Mouse (Mus musculus): ENCODE measurements at regions not wholly inside any gene's neighbourhood (a gene's known extent, or its start where the extent isn't known, plus 50 kb on each side); places are given as distances from the start of the nearest gene placed in this dataset.

DNA sequence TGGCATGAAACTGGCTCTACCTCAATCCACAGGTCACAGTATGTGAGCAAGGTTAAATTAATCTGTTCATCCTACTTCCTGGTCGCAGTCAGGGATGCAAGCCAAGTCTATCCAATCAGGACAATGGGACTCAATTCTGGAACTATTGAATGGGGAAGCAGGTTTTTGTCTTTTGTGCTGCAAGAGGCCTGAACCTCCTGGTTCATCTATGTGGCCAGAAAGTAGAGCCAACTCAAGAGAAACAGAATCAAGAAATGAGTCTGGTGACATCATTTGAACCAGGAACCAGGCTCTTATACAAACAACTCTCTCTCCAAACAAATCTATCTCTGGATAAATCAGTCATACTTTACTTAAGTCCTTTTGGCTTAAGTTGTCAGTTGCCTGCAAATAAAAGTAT lies 294.7 kb upstream of the Usp25 start:
- no peak for DNase-seq (ENCODE audit: low spot score)

DNA sequence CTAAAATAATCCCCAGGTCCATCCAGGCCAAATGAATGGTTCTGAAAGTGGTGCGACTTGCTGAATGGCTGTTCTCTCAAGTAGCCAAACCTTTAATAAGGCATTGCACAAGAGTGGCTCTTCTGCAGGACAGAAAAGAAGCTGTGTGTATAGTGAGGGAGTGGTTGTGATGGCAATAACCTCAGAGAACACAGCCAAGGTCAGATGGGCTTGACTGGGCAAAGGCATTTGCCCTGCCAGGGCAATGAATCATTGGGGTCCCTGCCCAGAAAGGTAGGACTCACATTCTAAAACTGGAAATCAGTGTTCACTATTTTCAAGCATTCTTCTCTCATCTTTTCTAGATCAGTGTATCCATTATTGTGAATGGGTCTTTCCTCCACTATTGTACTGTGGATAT lies 295.4 kb upstream of the Usp25 start:
- DNase-seq (ENCODE audit: low spot score): no peak

DNA sequence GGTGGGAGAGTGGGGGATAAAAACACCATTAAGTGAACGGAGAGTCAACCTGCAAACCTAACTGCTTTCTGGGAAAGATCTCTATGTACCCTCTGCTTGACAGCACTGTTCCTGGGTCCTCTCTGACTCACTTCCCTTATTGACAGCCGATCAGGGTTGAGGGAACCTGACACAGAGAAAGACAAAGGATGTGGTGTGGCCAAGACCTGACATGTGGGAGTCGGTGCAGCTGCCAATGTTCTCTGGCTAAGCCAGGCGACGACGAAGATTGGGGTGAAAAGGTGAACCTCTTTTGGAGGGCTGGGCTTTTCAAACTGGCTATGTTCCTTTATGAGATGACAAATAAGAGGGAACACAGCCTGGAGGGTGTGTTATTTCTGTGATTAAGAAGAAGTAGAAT lies 318.6 kb upstream of the Usp25 start:
- peak; percentile 8 for DNase-seq (ENCODE audit: low spot score)

GRCm38 (mm10) chr16:76687735-76688447 lies 314.3 kb upstream of the Nrip1 start:
- no peak for DNase-seq (ENCODE audit: low spot score)

GRCm38 (mm10) chr16:76685562-76685961 lies 311.9 kb upstream of the Nrip1 start:
- no peak for DNase-seq (ENCODE audit: low spot score)

GRCm38 (mm10) chr16:76680061-76680911 lies 306.7 kb upstream of the Nrip1 start:
- no peak for DNase-seq (ENCODE audit: low spot score)

- no peak for DNase-seq (ENCODE audit: low spot score)
Measured at GRCm38 (mm10) chr16:76678885-76679284, 305.3 kb upstream of the Nrip1 start.

DNA sequence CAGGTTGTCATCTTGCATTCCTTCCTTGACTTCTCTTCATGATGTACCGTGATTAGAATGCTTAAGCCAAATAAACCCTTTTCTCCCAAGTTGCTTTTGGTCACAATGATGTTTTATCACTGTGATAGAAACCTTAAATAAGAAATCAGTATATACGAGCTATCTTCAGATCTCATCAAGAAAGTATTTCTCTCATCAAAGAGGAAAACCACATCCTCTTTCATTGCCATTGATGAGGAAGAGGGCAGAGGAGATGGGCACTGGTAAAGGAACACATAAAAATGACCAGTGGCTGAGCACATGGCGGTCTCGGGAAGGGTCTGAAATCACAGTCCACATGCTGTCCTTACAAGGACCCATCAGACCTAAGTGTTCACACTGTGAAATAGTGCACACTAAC lies 296.2 kb upstream of the Nrip1 start:
- DNase-seq (ENCODE audit: low spot score): no peak

DNA sequence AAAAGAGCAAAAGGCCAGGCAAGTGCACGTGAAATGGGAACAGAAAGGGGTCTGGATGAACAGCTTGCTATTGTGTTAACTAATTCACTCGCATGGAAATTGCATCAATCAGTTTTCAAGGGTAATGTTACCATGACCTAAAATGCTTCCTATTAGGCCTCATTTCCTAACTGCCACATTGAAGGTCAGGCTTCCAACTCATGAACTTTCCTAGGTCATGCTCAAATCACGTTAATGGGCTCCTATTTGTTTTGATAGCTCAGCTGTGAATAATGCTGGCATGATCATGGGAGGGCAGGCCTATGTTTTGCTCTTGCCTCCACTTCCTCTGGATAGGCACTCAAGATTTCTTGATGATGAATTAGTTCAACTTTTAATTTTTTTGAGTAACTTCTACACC lies 293.4 kb upstream of the Nrip1 start:
- no peak for DNase-seq (ENCODE audit: low spot score)

- DNase-seq (ENCODE audit: low spot score): no peak
Measured at GRCm38 (mm10) chr16:76655106-76655505, 281.5 kb upstream of the Nrip1 start.

GRCm38 (mm10) chr16:76644281-76644680 lies 270.7 kb upstream of the Nrip1 start:
- DNase-seq (ENCODE audit: low spot score): no peak

DNA sequence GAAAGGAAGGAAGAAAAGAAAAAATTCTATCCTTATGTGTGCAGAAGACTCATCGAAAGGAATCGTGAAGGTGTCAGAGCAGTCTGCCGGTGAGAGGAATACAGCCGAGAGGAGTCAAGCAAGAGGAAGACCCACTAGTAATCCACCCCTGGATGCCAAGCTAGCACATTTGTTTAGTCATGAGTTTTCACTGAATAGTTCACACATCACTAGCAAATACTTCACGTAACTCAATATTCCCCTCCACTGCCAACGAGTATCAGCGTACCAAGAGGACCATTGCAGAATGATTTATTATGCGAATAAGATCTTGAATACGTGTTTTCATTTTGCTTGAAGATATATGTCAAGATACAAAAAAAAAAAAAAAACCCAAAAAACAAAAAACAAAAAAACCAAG lies 270.2 kb upstream of the Nrip1 start:
- no peak for DNase-seq (ENCODE audit: low spot score)

GRCm38 (mm10) chr16:76635169-76635568 lies 261.5 kb upstream of the Nrip1 start:
- DNase-seq (ENCODE audit: low spot score): no peak

DNA sequence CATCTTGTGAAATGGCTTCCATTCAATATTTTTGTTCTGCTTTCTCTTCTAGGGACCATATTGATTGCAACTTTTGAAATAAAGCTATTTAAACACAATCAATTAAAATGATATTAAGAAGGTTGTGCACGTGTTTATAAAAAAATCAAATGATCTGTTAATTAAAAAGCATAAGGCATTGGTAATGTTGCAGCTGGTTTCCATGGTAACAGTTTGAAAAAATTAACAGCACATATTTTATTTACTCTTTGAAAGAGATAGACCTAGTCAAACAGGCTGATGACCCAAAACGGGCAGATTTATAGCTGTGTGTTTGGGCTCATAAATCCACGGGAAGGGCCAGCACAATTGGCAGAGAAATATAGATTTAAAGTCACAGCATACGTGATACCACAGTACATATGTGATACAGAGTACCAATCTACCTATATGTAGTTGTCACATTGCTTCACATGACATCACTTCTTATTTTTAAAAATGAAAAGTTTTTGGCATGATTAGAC lies 260.6 kb upstream of the Nrip1 start:
- no peak for DNase-seq (ENCODE audit: low spot score)

DNA sequence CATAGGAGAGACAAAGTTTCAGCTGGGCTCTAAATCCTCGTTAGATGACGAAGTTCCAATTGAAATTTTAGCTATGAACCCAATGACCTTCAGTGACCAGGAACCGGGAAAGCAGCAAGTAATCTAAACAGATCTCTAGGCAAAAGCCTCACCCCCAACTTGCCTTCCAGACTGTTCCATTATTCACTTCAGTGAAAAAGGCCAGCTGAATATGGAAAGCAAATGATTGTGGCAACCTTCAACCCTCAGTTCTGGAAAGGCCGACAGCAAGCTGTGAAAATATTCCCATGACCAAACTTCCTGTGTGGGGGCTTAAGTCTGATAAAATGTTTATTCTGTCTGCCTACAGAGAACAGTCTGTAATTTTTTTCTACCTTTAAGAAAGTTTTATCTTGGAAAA lies 252.5 kb upstream of the Nrip1 start:
- no peak for DNase-seq (ENCODE audit: low spot score)

- no peak for DNase-seq (ENCODE audit: low spot score)
Measured at GRCm38 (mm10) chr16:76621715-76622114, 248.1 kb upstream of the Nrip1 start.

GRCm38 (mm10) chr16:76618295-76618694 lies 244.7 kb upstream of the Nrip1 start:
- no peak for DNase-seq (ENCODE audit: low spot score)

- no peak for DNase-seq (ENCODE audit: low spot score)
Measured at GRCm38 (mm10) chr16:76611061-76611460, 237.4 kb upstream of the Nrip1 start.

GRCm38 (mm10) chr16:76604914-76605313 lies 231.3 kb upstream of the Nrip1 start:
- DNase-seq (ENCODE audit: low spot score): no peak

DNA sequence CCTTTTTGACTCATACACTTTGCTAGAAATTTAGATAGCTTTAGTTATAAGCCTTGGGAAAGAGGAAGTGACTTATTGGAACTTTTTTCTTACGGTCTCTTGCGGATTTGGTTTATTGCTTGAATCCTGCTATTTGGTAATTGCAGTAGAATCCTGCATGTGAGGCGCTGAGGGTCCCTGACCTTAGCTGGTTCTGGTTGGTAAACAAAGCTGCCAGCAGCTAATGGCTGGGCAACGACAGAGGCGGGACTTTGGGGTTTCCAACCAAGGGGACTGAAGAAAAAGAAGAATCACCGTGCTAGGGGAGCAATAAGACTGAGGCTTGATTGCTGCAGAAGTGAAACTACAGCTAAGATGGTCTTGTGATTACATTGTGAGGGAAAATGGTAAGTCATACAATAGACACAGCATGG lies 230.2 kb upstream of the Nrip1 start:
- DNase-seq (ENCODE audit: low spot score): no peak

GRCm38 (mm10) chr16:76603431-76603830 lies 229.8 kb upstream of the Nrip1 start:
- DNase-seq (ENCODE audit: low spot score): no peak

- no peak for DNase-seq (ENCODE audit: low spot score)
Measured at GRCm38 (mm10) chr16:76600131-76600530, 226.5 kb upstream of the Nrip1 start.
